Mouse (Mus musculus) heart, postnatal 10 days (tissue): Measurements from ENCODE around the gene Art3. TPM values are rescaled to one million over a fixed set of nuclear protein-coding genes. Genes with fewer than 3 reads are reported as not detected.
"Not testable (repeated sequence)": the region's sequence is repeated elsewhere in the genome, so short reads cannot be mapped to it uniquely, and the experiment has no call there.

Source experiments
- DNase-seq, 2 experiments: peaks; one replicate each; pipeline ENCODE4 v3.0.0; 2021
- intact Hi-C: fragments of 180-260 bp; cut with DNase I; formaldehyde crosslinking; loops from one replicate; pipeline ENCODE4 v1.15.1; 2025
- total RNA-seq, 2 experiments: library from RNA; stranded (reverse); gene quantifications; 2 replicates each; pipeline ENCODE4 v1.2.3; 2021

Gene Art3
- total RNA-seq, 2 experiments from 2014 or later: 369 to 606 TPM

DNA sequence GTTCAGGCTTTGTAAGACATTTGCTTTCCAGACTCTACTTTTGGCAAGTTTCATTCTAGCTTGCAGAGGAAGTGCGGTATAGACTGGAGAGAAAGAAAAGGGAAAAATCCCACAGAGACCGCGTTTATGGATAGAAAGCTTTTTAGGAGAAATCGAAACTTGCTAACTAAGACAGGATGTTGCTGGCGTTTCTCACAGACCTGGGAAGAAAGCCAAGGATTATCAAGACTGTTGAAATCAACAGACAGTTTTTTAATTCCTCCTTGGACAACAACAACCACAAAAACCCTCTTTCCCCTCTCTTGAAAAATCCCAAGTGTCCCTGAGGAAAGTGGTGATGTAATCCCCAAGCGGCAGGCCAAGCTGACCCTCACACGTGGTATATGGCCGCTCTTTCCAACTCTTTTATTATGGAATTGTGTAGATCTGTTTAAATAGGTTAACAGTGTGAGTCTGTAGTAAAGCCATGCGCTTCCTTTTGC is 773 bp downstream of the Art3 start:
- intact Hi-C loops: no loop called here
- peak; percentile 74 to 75 for DNase-seq

DNA sequence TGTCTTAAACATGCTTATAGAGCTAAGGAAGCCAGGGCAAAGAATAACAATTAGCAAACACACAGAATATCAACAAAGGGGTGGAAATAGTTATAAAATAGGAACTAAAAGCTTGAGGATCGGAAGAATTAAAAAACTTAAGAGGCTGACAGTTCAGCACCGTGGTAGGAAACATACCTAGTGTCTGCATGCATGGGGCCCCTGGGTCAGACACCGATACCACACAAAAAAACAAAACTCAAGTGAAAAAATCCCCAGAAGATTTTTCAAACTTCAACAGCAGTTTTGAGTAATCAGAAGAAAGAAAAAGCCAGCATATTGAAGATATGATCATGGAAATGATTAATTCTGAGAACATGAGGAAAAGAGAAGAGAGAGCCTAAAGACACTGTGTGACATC is 5.1 kb downstream of the Art3 start:
- no peak for DNase-seq
- intact Hi-C loops: no loop called here

DNA sequence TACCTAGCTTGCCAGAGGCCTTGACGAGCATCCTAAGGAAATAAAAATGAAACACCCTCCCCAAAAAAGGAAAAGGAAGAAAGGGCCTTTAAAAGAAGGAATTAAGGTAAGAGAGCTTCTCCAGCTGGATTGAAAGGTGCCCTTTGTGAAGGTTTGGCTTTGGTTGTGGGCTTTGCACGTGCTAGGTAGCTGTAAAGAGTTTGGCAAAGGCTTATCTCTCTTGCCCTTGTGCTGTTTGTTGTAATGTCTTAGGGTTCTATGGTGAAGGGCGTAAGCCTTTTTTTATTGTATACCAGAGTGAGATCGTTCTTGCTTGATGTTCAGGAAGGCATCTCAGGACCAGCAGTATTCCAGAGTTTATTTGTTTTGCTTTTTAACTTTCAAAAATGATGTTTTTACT is 9.0 kb downstream of the Art3 start:
- intact Hi-C loops: no loop called here
- no peak for DNase-seq

DNA sequence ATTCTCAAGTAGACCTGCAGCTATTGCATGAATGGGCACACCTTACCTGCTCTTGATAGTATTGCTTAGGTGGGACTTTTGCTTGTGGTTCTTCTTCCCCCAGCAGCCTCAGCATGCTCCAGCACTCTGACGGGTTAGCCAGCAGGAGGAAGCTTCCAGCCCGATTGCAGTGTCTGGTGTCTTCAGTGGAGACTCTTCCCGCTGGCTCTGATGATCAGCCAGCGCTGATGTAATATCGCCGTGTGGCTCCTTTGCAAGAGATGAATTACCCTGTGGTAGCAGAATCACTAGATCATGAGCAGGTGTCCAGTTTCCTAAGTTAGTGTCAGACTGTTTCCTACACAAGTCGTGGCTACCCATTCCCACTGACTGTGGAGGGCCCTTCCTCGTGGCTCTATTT is 13.4 kb downstream of the Art3 start:
- intact Hi-C loops: no loop called here
- DNase-seq: no peak

DNA sequence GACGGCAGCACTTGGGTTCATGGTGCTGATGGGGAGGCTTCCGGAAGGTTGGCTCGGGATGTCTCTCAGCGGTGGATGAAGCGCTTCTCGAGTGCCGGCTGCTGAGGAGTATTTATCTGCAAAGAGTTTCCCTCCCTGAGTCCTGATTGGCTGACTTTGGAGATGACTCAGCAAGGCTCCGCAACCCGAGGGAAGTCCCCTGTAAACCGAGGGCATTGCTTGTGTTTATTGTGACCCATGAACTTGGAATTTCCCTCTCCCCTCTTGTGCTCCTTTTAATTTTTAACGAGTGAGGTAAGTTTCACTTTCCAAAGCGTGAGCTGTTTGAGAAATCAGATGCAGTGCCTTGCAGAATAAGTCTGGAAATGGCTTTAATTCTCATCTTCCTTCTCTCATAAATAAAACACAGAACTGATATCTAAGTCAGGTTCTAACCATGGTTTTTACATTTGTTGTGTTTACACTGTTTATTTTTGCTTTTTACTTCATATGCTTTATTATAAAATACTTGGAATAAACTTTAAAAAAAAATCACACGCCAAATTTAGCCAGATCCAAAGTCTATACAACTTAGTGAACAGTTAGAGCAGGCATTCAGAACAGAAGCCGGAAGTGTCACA is 17.3 kb downstream of the Art3 start, which contains the start of gene Cxcl10:
Gene Cxcl10 (minus strand): TSS at position 96 of the 620 bp plus-strand sequence.
- DNase-seq: peak; percentile 59 to 68
- intact Hi-C loops: loop anchor here (2.0 kb wide), 1 partner anchor 14 kb away; no protein-coding TSS in a partner anchor

DNA sequence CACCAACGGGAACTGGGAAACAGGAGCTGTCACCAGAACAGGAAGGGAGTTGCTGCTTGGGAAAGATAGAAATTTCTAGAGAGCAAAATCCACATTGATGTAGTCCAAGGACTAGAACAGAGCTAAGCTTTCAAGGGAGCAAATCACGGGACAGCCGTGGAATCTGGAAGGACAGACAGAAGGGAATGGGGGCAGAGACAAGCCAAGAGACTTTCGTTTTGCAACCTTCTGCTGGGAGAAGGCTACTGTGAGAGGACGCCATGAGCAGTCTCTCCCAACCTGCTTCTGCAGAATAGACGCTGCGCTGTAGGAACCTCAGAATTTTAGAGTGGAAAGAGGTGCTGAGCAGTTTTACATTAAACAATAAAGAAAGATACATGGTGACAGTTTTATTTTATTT is 18.1 kb downstream of the Art3 start:
- DNase-seq: no peak
- intact Hi-C loops: loop anchor here (2.0 kb wide), 1 partner anchor 13 kb away; no protein-coding TSS in a partner anchor

DNA sequence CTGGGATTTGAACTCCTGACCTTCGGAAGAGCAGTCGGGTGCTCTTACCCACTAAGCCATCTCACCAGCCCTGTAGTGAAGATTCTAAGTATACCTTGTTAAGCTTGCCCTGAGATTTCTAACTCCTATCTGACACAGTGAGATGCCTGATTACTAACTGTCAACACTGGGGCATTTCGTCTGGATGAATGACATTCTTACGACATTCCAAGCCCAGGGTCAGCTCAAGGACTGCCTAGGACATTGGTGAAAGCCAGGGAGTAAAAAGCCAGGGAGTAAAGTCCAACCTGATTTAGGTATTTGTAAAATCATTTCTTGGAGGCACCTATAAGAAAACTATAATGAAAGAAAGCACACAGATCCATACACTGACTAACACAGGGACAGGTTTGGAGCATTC is 21.1 kb downstream of the Art3 start:
- DNase-seq: peak in 1 of 2 experiments; percentile 12
- intact Hi-C loops: not testable (repeated sequence)

DNA sequence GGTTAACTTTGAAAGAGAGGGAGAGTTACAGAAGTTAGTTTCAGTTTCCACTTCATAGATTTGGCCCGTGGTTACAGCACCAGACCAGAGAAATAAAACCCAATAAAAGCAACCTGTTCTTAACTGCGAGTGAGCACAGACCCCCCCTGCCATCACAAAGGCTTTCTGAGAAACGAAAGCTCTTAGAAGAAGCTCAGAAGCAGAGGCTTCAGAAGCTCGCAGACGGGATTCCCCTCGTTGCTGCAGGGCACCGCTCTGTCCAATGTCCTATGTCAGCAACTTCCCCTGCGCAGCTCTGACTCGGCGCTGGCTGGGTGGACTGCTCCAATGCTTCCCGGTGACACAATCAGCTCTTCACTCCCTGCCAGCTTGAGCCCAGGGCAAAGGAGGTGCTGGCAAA is 21.9 kb downstream of the Art3 start:
- intact Hi-C loops: no loop called here
- DNase-seq: peak; percentile 69 to 70

DNA sequence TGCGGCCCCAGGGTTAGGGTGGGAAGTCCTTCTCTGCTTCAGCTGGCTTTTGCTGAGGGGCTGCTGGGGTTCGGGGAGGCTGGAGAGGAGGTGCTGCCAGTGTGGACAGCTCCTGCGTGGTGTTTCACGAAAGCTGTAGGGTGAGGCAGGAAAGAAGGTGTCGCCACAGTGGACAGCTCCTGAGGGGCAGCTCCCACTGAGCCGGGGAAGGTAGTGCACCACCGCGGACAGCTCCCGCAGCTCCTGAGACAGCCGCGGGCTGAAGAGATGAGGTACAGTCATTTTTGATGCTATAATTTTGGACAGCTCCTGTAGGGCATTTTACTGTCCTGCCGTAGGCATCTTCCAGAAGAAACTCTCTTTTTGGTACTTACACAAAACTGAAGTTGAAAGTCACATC is 26.4 kb downstream of the Art3 start:
- DNase-seq: peak in 1 of 2 experiments; percentile 62

DNA sequence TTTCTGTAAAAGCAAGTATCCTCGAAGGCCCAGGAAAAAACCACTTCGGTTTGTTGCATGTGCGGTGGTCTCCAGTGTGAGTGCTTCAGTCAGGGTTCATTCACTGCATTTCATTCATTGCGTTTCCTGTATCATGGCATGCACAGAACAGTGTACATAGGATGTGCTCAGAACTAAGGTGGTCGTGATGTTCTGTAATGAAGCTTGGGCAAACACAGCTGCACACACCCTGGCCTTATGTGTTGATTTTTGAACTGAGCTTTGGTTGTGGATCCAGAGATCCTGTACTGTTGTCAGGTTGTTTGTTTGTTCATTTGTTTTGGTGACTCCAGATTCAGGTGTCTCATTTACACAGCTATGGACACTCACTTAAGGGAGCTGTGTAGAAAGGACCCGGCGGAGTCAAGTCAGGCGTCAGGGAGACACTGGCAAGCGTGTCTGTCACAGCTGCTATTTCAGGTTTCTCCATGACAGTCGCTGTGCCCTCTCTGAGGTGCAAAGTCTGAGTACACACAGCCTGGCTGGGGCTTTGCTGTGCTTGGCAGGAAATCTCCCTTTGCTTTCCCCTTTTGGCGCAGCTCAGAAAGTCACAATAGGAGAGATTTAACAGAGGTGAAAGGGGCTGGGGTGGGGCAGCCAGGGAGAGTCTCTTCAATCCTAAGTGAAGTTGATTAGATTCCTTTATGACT is 27.3 kb downstream of the Art3 start:
- intact Hi-C loops: no loop called here
- DNase-seq: no peak

More for the DNA sequence above, 26.4 kb downstream of the Art3 start:
- intact Hi-C loops: no loop called here

DNA sequence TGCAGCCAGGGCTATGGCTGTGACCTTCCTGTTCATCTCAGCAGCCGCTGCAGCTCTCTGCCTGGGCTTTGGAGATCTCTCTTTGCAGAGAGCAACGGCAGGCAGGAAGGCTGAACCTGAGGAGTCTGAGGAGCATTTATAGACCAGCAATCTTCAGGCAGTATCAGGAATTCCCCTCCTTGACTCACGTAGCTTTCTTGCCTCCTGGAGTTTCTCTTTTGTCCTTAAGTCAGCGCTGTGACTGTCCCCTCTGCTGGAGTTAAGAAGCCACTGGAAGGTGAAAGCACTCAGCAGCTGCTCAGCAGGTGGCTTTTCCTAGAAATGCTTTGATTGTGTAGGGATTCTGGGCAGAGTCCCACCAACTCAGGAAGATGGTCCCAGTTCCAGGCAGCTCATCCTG is 31.6 kb downstream of the Art3 start:
- intact Hi-C loops: loop anchor here (2.0 kb wide), 1 partner anchor 14 kb away; the partner anchor contains the start of gene Cxcl10

DNA sequence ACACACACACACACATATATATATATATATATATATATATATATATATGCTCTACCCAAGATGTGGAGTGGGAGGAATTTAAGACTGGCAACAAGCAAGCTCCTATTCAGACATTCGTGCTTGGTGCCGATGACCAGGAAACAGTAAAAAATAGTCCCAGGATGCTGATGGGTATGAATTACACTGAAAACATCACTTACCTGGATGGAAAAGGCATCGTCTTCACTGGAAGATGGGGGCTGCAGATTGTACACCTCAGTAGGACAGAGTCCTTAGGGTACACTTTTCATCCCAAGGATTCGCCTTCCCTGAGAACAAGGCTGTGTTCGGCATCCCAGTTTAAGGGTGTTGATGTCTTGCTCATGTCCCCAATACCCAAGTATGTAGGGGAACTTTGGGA is 32.4 kb downstream of the Art3 start:
- DNase-seq: no peak
- intact Hi-C loops: no loop called here

More for the DNA sequence above, 31.6 kb downstream of the Art3 start:
- DNase-seq: no peak

DNA sequence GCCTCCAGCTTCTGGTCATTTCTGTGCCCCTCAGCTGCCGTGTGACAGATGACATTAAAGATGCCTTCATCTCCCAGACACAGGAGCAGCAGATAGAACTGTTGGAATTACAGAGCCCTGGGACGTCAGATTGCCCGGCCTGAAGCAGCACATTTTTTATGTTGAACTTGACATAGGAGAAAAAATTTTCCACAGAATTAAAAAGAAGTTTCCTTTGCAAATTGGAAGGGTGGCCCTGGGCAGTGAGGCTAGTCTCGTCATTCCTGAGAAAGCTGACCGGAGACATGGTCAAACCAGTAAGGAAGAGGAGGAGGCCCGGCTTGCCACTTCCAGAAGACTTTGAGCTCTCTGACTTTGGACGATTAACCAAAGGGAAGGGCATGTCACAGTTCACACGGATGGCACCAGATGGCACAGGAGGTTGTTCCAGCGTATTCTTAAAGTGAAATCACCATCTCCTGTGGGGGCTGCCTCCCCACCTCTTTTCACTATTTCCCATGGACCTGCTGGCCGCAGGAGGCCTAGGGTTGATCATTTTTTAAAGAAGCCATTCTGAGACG is 33.6 kb downstream of the Art3 start:
- DNase-seq: no peak
- intact Hi-C loops: no loop called here

DNA sequence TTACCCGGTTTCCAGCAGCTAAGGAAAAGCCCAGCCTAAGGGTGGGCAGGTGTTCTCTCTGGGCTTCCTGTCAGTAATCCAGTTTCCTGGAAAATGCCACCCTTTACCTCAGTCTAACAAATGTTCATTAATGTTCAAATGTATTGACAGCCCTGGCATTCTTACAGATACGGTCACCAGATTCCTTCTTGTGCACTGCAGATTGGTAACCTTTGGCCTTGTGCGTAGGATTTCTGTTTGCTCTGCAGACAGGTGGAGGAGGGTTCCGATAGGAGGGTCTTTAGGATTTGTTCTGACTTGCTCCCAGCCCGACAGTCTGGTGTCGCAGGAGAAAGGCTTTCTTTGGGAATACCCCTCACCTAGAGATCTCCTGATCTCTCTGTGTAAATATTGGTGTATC is 34.9 kb downstream of the Art3 start:
- intact Hi-C loops: no loop called here
- DNase-seq: no peak

DNA sequence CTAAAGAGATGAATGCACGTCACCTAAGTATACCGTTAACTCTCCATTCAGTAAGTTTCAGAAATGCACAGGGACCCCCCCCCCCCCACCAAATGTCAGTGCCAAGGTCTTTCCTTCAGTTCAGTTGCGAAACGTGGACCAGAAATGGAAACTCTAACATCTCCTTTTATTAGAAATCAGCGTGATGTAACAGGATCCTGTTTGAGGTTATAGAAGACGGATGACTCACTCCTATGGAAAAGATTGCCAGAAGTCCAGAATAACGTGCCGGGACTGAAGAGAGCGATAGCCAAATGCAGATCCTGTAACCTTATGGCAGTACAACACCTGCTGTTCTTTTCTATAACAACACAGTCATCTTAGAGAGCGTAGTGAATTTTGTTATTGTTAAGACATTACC is 36.8 kb downstream of the Art3 start:
- peak; percentile 58 to 61 for DNase-seq
- intact Hi-C loops: no loop called here

DNA sequence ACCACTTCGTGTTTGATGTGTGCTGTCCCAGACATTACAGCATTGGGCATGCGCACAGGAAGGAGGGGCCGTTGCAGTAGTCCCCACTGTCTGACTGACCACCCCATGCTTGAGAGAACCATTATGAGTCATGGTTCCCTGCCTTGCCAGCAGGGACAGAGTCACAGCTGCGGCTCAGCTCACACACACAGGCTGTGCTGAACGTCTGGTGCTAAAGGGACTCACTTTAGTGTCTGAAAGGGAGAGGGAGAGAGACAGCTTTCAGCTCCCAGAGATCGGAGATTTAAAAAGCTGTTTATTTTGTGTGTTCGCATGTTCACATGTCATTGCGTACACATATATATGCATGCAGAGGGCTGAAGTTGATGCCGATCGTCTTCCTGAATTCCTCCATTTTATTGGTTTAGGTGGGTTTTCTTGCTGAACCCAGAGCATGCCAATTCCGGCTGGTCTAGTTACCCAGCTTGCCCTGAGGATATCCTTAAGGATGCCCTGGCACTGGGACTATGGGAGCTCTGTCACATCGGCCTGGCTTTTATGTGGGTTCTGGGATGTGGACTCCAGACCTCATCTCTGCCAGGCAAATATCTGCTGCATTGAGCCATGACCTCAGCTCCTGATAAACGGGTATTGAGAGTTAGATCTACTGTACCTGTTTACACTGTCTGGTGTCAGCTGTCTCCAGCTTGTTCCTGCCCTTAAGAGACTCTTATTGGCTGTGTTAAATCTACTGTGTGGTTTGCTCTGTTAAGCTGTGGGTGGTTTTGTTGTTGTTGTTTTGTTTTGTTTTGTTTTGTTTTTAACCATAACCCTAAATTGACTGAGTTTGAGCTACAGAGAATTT is 37.7 kb downstream of the Art3 start:
- peak; percentile 74 to 75 for DNase-seq
- intact Hi-C loops: no loop called here

DNA sequence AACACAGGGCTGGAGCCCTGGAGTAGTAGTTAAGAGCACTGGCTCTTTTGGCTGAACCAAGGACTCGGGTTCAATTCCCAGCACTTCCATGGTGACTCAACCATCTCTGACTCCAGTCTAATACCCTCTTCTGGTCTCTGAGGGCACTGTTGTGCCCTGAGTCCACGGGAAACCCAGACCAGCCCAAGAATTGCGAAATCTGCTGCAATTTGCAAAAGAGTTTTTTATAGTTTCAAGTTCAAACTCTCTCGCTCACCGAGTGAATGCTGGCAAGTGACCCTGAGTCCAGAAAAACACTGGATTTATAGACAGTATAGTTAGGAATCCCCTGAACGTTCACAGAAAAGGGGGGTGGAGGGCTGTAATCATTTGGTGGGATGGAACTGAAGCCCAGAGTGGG is 38.8 kb downstream of the Art3 start:
- intact Hi-C loops: no loop called here

DNA sequence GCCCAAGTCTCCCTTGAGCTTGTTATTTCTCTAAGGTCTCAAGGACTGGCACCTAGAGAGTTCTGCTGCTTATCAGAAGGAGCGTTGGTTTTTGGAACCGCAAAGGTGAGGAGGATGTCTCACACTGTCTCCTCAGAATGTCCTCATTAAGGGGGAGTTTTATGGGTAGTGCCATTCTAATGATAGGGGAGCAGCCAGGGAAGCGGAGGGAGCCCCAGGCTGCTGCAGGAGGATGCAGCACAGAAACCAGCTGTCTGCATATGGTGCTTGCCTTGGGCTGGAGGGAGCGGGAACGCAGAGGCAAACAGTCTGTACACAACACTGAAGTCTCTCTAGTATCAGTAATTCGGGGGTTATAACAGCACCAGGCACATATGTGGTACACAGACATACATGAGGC is 39.3 kb downstream of the Art3 start:
- intact Hi-C loops: no loop called here
- DNase-seq: no peak

More for the DNA sequence above, 38.8 kb downstream of the Art3 start:
- no peak for DNase-seq

DNA sequence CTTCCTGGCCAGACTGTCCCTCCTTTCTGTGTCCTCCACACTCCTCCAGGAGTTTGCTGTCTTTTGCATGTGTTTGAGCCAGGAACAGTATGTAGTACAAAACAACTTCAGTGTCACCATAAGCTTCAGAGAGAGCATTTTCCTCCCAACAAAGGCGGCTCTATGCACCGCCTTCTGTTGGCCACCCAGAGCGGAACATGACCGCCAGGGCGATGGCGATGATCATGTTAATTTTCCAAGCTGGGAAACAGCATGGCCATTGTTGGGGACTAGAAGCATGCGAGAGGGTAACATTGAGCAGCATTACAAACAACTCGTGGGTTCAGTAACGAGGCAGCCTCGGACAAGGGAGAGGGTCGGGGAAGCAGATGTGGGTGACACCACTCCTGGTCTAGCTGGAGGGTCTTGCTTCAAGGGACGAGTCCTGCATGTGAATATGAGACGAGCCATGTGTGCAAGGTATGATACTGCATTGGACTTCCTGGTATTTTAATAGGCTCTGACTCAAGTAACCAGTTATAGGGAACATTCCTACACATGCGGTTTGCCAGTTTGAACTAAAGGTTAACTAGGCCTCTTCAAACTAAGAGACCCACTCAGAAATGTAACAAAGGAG is 39.8 kb downstream of the Art3 start:
- no peak for DNase-seq
- intact Hi-C loops: no loop called here

DNA sequence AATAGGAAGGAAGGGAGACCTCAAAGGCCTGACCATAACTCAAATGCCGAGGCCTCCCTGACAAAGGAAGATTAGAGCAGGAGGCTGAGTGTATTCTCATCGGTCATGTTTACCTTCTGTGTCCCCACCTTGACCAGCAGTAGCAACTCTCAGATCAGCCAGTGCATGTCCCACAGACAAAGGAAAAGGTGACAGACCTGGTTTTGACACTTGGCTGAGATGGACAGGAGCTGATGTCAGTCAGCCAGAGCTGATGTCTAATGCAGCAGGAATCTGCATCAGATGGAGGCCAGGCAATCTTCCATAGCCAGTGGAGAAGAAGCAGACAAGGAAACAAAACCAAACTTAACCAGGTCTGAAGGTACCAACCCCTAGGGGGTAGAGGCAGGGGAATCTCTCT is 41.0 kb downstream of the Art3 start:
- DNase-seq: no peak
- intact Hi-C loops: no loop called here
